Mouse (Mus musculus) lung, adult 2 months (tissue): ENCODE data around the gene Acp2.

Source experiments
- CTCF ChIP-seq: fragments of 200-500 bp; IDR thresholded peaks from 2 replicates; pipeline ENCODE4 v1.5.1; 2011; ENCODE audit warnings: mild to moderate bottlenecking, low read length, control low read depth; ENCODE audit not compliant: insufficient read depth
- POLR2A ChIP-seq: fragments of 200-500 bp; IDR thresholded peaks from 2 replicates; pipeline ENCODE4 v1.6.1; 2011; ENCODE audit warnings: low read depth, mild to moderate bottlenecking, control low read depth, low read length, borderline replicate concordance; ENCODE audit errors: extremely low read depth

DNA sequence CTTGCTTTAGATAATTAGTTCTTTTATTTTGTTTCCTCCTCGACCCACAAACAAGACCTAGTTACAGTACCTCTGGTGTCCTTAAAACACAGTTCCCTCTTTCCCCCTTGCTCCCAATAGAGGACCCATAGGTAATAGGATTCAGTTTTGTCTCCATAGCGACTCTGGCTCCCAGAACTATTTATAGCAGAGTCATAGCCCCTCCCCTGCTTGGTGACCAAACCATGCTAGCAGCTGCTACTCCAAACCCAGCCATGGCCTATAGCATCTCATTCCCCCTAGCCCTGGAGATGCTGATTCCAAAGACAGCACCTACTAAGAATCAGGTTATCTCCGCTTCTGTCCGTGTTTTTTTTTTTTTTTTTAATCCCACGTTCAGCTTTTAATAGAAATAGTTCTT lies 22.0 kb upstream of the Acp2 start:
- TF ChIP-seq CTCF (no peak), POLR2A (no peak)
